Mouse (Mus musculus) cortical plate, adult 2 months (tissue): ENCODE data around the gene Efna5. TPM values are rescaled to one million over a fixed set of nuclear protein-coding genes. Genes with fewer than 3 reads are reported as not detected.

Experiments
- H3K27ac ChIP-seq: fragments of 200-500 bp; 2 replicates; pipeline ENCODE4 v1.5.1; 2012; ENCODE audit warnings: low read length, control low read depth, inconsistent platforms; ENCODE audit not compliant: insufficient read depth
- H3K4me1 ChIP-seq: fragments of 200-500 bp; 2 replicates; pipeline ENCODE4 v1.6.1; 2011; ENCODE audit warnings: low read length; ENCODE audit not compliant: control insufficient read depth, insufficient read depth
- H3K4me3 ChIP-seq: fragments of 200-500 bp; 2 replicates; pipeline ENCODE4 v1.5.1; 2011; ENCODE audit warnings: mild to moderate bottlenecking, low read length, control low read depth; ENCODE audit not compliant: insufficient read depth
- CTCF ChIP-seq: fragments of 200-500 bp; IDR thresholded peaks from 2 replicates; pipeline ENCODE4 v1.5.1; 2011; ENCODE audit warnings: mild to moderate bottlenecking, control low read depth, low read length; ENCODE audit not compliant: insufficient read depth; ENCODE audit errors: extremely low read depth
- POLR2A ChIP-seq: fragments of 200-500 bp; IDR thresholded peaks from 2 replicates; pipeline ENCODE4 v1.6.1; 2011; ENCODE audit warnings: mild to moderate bottlenecking, low read length, control low read depth; ENCODE audit not compliant: insufficient read depth; ENCODE audit errors: extremely low read depth
- polyA plus RNA-seq: library from polyadenylated mRNA; depleted of rRNA; stranded (reverse); fragments of >200 nt; gene quantifications from 2 replicates; pipeline ENCODE4 v1.2.3, GENCODE M21; 2012

Gene Efna5
- polyA plus RNA-seq, 1 experiment = 14.8 TPM

- H3K4me1 ChIP-seq = peaks cover 2% of the 10 kb centered on the region; the same call in 1 of the 2 replicates
- TF ChIP-seq POLR2A = no peak
- TF ChIP-seq CTCF = no peak
Observed at GRCm38 (mm10) chr17:62722962-62723361, 158.2 kb downstream of the Efna5 start.

DNA sequence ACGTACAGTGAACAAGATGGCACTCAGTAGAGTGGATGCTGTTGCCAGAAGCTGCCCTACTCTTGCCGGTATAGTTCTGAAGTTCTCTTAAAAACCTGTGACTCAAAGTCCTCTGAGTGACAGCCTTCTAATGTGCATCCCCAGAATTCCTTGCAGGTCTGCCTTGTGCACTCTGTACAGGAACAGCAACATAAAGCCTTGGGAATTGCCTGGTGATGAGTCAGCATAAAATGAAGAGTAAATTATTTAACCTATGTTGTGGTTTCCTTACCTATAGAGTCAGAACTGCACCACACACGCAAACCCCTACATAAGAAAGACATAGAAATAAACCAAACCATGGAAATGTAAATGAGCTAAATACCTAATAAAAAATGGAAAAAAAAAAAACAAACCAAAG, 159.5 kb downstream of the Efna5 start:
- Histone ChIP-seq H3K27ac (no peak overlapping the region), H3K4me3 (no peak overlapping the region), H3K4me1 (peaks cover 2% of the 10 kb centered on the region; the same call in 1 of the 2 replicates)
- TF ChIP-seq POLR2A (no peak), CTCF (no peak)

More at GRCm38 (mm10) chr17:62722962-62723361, 158.2 kb downstream of the Efna5 start:
- Histone ChIP-seq H3K27ac (no peak overlapping the region), H3K4me3 (no peak overlapping the region)

DNA sequence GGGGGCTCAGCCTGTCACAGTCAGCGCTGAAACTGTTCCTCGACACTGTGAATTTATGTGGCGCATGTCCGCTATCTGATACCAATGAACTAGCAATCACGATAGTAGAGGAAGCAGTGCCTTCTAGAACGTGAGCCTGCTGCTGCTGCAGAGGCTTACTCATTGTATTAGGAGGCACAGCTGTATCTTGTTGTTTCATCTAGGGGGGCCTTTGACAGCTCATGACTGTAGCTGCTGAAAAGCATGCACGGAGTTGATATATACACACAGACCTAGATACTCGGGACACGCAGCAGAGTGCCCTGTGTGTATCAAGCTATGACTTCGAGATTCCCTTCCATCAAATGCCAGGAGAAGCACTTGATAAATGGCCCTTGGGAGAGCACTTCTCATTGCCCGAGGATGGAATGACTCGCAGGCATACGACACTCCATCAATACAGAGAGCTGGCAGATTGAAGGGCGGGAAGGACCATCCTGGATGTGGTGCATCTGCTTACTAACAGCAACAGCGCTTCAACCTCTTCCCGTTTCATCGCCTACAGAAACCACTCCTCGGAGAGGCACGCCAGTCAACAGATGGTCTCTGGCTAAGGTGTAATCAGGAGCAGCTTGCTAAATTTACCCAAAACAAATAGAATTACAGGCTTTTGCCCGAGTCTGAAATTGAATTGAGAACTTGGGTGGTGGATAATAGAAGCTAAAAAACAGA, 160.2 kb downstream of the Efna5 start:
- no peak overlapping the region for H3K4me3 ChIP-seq
- peaks cover 2% of the 10 kb centered on the region; the same call in 1 of the 2 replicates for H3K4me1 ChIP-seq
- no peak for TF ChIP-seq CTCF
- no peak for TF ChIP-seq POLR2A
- no peak overlapping the region for H3K27ac ChIP-seq

GRCm38 (mm10) chr17:62717426-62718131, 163.5 kb downstream of the Efna5 start:
- TF ChIP-seq CTCF (no peak), POLR2A (no peak)
- Histone ChIP-seq H3K4me3 (no peak overlapping the region), H3K27ac (no peak overlapping the region), H3K4me1 (0 out of 2 replicates have a peak, but pooled peaks cover 2% of the 10 kb centered on the region)

- no peak for TF ChIP-seq CTCF
- no peak for TF ChIP-seq POLR2A
- no peak overlapping the region for H3K27ac ChIP-seq
- H3K4me3 ChIP-seq = no peak overlapping the region
- H3K4me1 ChIP-seq = no peaks in the 10 kb centered on the region
Observed at GRCm38 (mm10) chr17:62713455-62713854, 167.7 kb downstream of the Efna5 start.

DNA sequence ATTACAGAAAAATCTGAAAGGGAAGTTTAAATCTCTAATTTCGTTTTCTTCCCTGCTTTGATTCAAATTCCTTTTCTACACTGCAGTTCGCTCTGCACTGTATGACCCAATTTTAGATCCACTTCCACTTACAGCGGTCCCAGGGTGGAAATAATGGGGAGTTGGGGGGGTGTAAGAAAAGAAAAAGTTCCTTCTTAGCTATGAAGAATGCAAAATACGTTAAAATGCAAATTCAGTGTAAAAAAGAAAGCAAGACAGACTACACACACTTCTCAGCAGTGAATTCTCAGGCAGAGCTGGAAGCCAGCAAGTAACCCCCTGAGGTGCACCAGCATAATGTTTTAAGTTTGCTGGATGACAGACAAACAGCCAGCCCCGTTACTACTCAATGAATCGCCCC, 174.7 kb downstream of the Efna5 start:
- TF ChIP-seq CTCF = no peak
- TF ChIP-seq POLR2A = no peak
- H3K4me3 ChIP-seq = no peak overlapping the region
- H3K4me1 ChIP-seq = no peaks in the 10 kb centered on the region
- no peak overlapping the region for H3K27ac ChIP-seq

GRCm38 (mm10) chr17:62702020-62702814, 178.9 kb downstream of the Efna5 start:
- Histone ChIP-seq H3K4me1 (no peaks in the 10 kb centered on the region), H3K27ac (no peak overlapping the region), H3K4me3 (no peak overlapping the region)
- no peak for TF ChIP-seq POLR2A
- no peak for TF ChIP-seq CTCF

GRCm38 (mm10) chr17:62700791-62701602, 180.1 kb downstream of the Efna5 start:
- H3K27ac ChIP-seq = no peak overlapping the region
- TF ChIP-seq POLR2A (no peak), CTCF (no peak)
- no peak overlapping the region for H3K4me3 ChIP-seq
- H3K4me1 ChIP-seq = no peaks in the 10 kb centered on the region
